Mouse (Mus musculus): ENCODE data around the gene Sbp. TPM values are rescaled to one million over a fixed set of nuclear protein-coding genes. Genes with fewer than 3 reads are reported as not detected.

Gene Sbp
- polyA plus RNA-seq, 1 experiment from 2014 or later = not detected

Other genes with a start within 250 kb of the Sbp start
- gene 1520401A03Rik, start 218.9 kb upstream of the Sbp start, polyA plus RNA-seq (2015; fragmentation: Nextera tagmentation; extraction: Ambion mirVana) = 0.23 TPM in 1 of 2 replicates, not detected in the other
- 40.9 and 43.3 TPM in 2 replicates for gene Pkmyt1, start 215.3 kb upstream of the Sbp start, polyA plus RNA-seq (2015; fragmentation: Nextera tagmentation; extraction: Ambion mirVana)
- 25.4 and 28.4 TPM in 2 replicates for gene Paqr4, start 200.8 kb upstream of the Sbp start, polyA plus RNA-seq (2015; fragmentation: Nextera tagmentation; extraction: Ambion mirVana)
- 0.45 and 0.67 TPM in 2 replicates for gene Kremen2, start 195.8 kb upstream of the Sbp start, polyA plus RNA-seq (2015; fragmentation: Nextera tagmentation; extraction: Ambion mirVana)
- 43.3 and 47.0 TPM in 2 replicates for gene Flywch1, start 170.1 kb upstream of the Sbp start, polyA plus RNA-seq (2015; fragmentation: Nextera tagmentation; extraction: Ambion mirVana)
- gene Flywch2, start 155.6 kb upstream of the Sbp start, polyA plus RNA-seq (2015; fragmentation: Nextera tagmentation; extraction: Ambion mirVana) = 19.4 and 19.8 TPM in 2 replicates
- 334 and 350 TPM in 2 replicates for gene Srrm2, start 151.1 kb upstream of the Sbp start, polyA plus RNA-seq (2015; fragmentation: Nextera tagmentation; extraction: Ambion mirVana)
- gene Elob, start 112.5 kb upstream of the Sbp start, polyA plus RNA-seq (2015; fragmentation: Nextera tagmentation; extraction: Ambion mirVana) = 906 and 920 TPM in 2 replicates
- 0.21 TPM in 1 of 2 replicates, not detected in the other for gene Prss33, start 105.6 kb upstream of the Sbp start, polyA plus RNA-seq (2015; fragmentation: Nextera tagmentation; extraction: Ambion mirVana)
- gene Prss32, start 97.8 kb upstream of the Sbp start, polyA plus RNA-seq (2015; fragmentation: Nextera tagmentation; extraction: Ambion mirVana) = 7.8 and 10.4 TPM in 2 replicates
- gene Prss41, start 97.5 kb upstream of the Sbp start, polyA plus RNA-seq (2015; fragmentation: Nextera tagmentation; extraction: Ambion mirVana) = 2.6 and 3.3 TPM in 2 replicates
- not detected in 2 replicates for gene Prss21, start 73.6 kb upstream of the Sbp start, polyA plus RNA-seq (2015; fragmentation: Nextera tagmentation; extraction: Ambion mirVana)
- gene Dcpp1, start 60.8 kb upstream of the Sbp start, polyA plus RNA-seq (2015; fragmentation: Nextera tagmentation; extraction: Ambion mirVana) = not detected in 2 replicates
- gene Dcpp2, start 60.8 kb upstream of the Sbp start, polyA plus RNA-seq (2015; fragmentation: Nextera tagmentation; extraction: Ambion mirVana) = not detected in 2 replicates
- gene Dcpp3, start 24.2 kb upstream of the Sbp start, polyA plus RNA-seq (2015; fragmentation: Nextera tagmentation; extraction: Ambion mirVana) = not detected in 2 replicates
- not detected in 2 replicates for gene Sbpl, start 13.6 kb downstream of the Sbp start, polyA plus RNA-seq (2015; fragmentation: Nextera tagmentation; extraction: Ambion mirVana)
- gene Prss30, start 38.9 kb downstream of the Sbp start, polyA plus RNA-seq (2015; fragmentation: Nextera tagmentation; extraction: Ambion mirVana) = 0.18 and 0.21 TPM in 2 replicates
- 4.2 and 6.7 TPM in 2 replicates for gene Prss22, start 56.4 kb downstream of the Sbp start, polyA plus RNA-seq (2015; fragmentation: Nextera tagmentation; extraction: Ambion mirVana)
- 19.0 and 30.0 TPM in 2 replicates for gene Prss27, start 96.5 kb downstream of the Sbp start, polyA plus RNA-seq (2015; fragmentation: Nextera tagmentation; extraction: Ambion mirVana)
- gene Kctd5, start 131.8 kb downstream of the Sbp start, polyA plus RNA-seq (2015; fragmentation: Nextera tagmentation; extraction: Ambion mirVana) = 54.8 and 56.2 TPM in 2 replicates
- gene Pdpk1, start 209.3 kb downstream of the Sbp start, polyA plus RNA-seq (2015; fragmentation: Nextera tagmentation; extraction: Ambion mirVana) = 36.6 and 38.6 TPM in 2 replicates
- gene Amdhd2, start 222.1 kb downstream of the Sbp start, polyA plus RNA-seq (2015; fragmentation: Nextera tagmentation; extraction: Ambion mirVana) = 26.1 and 27.0 TPM in 2 replicates
- gene Atp6v0c, start 228.0 kb downstream of the Sbp start, polyA plus RNA-seq (2015; fragmentation: Nextera tagmentation; extraction: Ambion mirVana) = 504 and 564 TPM in 2 replicates

Measured in stomach, embryonic 16.5 days (tissue).